Mouse (Mus musculus): ENCODE measurements around the gene Nr3c2.
A peak's percentile ranks its signal among the peaks of the same experiment; 100 is the strongest.

The Nr3c2 gene

GRCm38 (mm10) chr8:77257085-77257451, 357.8 kb downstream of the Nr3c2 start:
- no peak for DNase-seq

- no peak for DNase-seq
These were observed 362.0 kb downstream of the Nr3c2 start for GRCm38 (mm10) chr8:77261215-77261614.

GRCm38 (mm10) chr8:77262216-77263009, 363.2 kb downstream of the Nr3c2 start:
- no peak for DNase-seq

- peak; percentile 82 to 87 for DNase-seq
These were observed 368.7 kb downstream of the Nr3c2 start for GRCm38 (mm10) chr8:77267941-77268405.

- DNase-seq: no peak
These were observed 372.9 kb downstream of the Nr3c2 start for GRCm38 (mm10) chr8:77272136-77272535.

- DNase-seq: no peak
These were observed 376.3 kb downstream of the Nr3c2 start for GRCm38 (mm10) chr8:77275571-77275970.

GRCm38 (mm10) chr8:77276827-77277226, 377.6 kb downstream of the Nr3c2 start:
- peak; percentile 42 to 52 for DNase-seq

- peak in 1 of 2 experiments; percentile 37 for DNase-seq
These were observed 379.0 kb downstream of the Nr3c2 start for GRCm38 (mm10) chr8:77278246-77278645.

- no peak for DNase-seq
These were observed 380.7 kb downstream of the Nr3c2 start for GRCm38 (mm10) chr8:77279977-77280376.

GRCm38 (mm10) chr8:77282605-77283236, 383.5 kb downstream of the Nr3c2 start:
- no peak for DNase-seq

GRCm38 (mm10) chr8:77284473-77284872, 385.2 kb downstream of the Nr3c2 start:
- DNase-seq: no peak

- DNase-seq: no peak
These were observed 388.8 kb downstream of the Nr3c2 start for GRCm38 (mm10) chr8:77288065-77288464.

- no peak for DNase-seq
These were observed 389.2 kb downstream of the Nr3c2 start for GRCm38 (mm10) chr8:77288492-77288891.

- DNase-seq: no peak
These were observed 392.9 kb downstream of the Nr3c2 start for GRCm38 (mm10) chr8:77292120-77292519.

GRCm38 (mm10) chr8:77292649-77293048, 393.4 kb downstream of the Nr3c2 start:
- DNase-seq: no peak

- DNase-seq: no peak
These were observed 395.4 kb downstream of the Nr3c2 start for GRCm38 (mm10) chr8:77294599-77294998.

Data from kidney, adult 8-10 months (tissue).